Mouse (Mus musculus): ENCODE measurements at regions not wholly inside any gene's neighbourhood (a gene's known extent, or its start where the extent isn't known, plus 50 kb on each side); places are given as distances from the start of the nearest gene placed in this dataset.

- Histone ChIP-seq H3K9ac (no peak overlapping the region; the same call in 1 of the 2 replicates), H3K4me1 (peaks cover 5% of the 10 kb centered on the region; the same call in 1 of the 2 replicates), H3K36me3 (no peaks in the 10 kb centered on the region), H3K27me3 (replicated peaks) (no peaks in the 10 kb centered on the region), H3K27ac (replicated peaks) (no peak overlapping the region), H3K9me3 (no peaks in the 10 kb centered on the region), H3K4me2 (no peak overlapping the region), H3K4me3 (no peak overlapping the region)
- no peak for ATAC-seq (ENCODE audit: extremely low read depth, insufficient number of reproducible peaks, low FRiP score, low TSS enrichment)
- 53% methylated on average over 1 of the region's 1 CpGs for WGBS
These were observed 109.1 kb upstream of the Mef2c start for GRCm38 (mm10) chr13:83394773-83395172.

GRCm38 (mm10) chr13:83399381-83399780, 104.5 kb upstream of the Mef2c start:
- H3K27me3 ChIP-seq (replicated peaks): no peaks in the 10 kb centered on the region
- no peaks in the 10 kb centered on the region for H3K36me3 ChIP-seq
- WGBS: 91% methylated on average over 6 of the region's 6 CpGs
- no peak overlapping the region for H3K27ac ChIP-seq (replicated peaks)
- H3K9ac ChIP-seq: no peak overlapping the region
- no peak for ATAC-seq (ENCODE audit: extremely low read depth, insufficient number of reproducible peaks, low FRiP score, low TSS enrichment)
- H3K9me3 ChIP-seq: no peaks in the 10 kb centered on the region
- no peak overlapping the region for H3K4me3 ChIP-seq
- peaks cover 5% of the 10 kb centered on the region; the same call in 1 of the 2 replicates for H3K4me1 ChIP-seq
- H3K4me2 ChIP-seq: no peak overlapping the region

GRCm38 (mm10) chr13:83439619-83440436, 64.0 kb upstream of the Mef2c start:
- Histone ChIP-seq H3K27ac (replicated peaks) (no peak overlapping the region), H3K9me3 (no peaks in the 10 kb centered on the region), H3K4me1 (no peaks in the 10 kb centered on the region), H3K27me3 (replicated peaks) (no peaks in the 10 kb centered on the region), H3K36me3 (no peaks in the 10 kb centered on the region), H3K4me2 (no peak overlapping the region), H3K4me3 (no peak overlapping the region), H3K9ac (no peak overlapping the region)
- 75% methylated on average over 6 of the region's 6 CpGs for WGBS
- no peak for ATAC-seq (ENCODE audit: extremely low read depth, insufficient number of reproducible peaks, low FRiP score, low TSS enrichment)

GRCm38 (mm10) chr13:83444277-83444676, 59.6 kb upstream of the Mef2c start:
- no peaks in the 10 kb centered on the region for H3K4me1 ChIP-seq
- H3K4me2 ChIP-seq: no peak overlapping the region
- 93% methylated on average over 1 of the region's 1 CpGs for WGBS
- no peak for ATAC-seq (ENCODE audit: extremely low read depth, insufficient number of reproducible peaks, low FRiP score, low TSS enrichment)
- H3K9ac ChIP-seq: no peak overlapping the region
- no peaks in the 10 kb centered on the region for H3K9me3 ChIP-seq
- H3K27me3 ChIP-seq (replicated peaks): no peaks in the 10 kb centered on the region
- no peak overlapping the region for H3K27ac ChIP-seq (replicated peaks)
- H3K4me3 ChIP-seq: no peak overlapping the region
- H3K36me3 ChIP-seq: no peaks in the 10 kb centered on the region

- H3K36me3 ChIP-seq: no peaks in the 10 kb centered on the region
- H3K9ac ChIP-seq: no peak overlapping the region
- no peak overlapping the region for H3K4me3 ChIP-seq
- H3K4me2 ChIP-seq: no peak overlapping the region
- no peaks in the 10 kb centered on the region for H3K9me3 ChIP-seq
- H3K27me3 ChIP-seq (replicated peaks): no peaks in the 10 kb centered on the region
- H3K4me1 ChIP-seq: peaks cover 13% of the 10 kb centered on the region
- H3K27ac ChIP-seq (replicated peaks): peak overlapping the region; percentile 39; the same call in 1 of the 2 replicates
- ATAC-seq (ENCODE audit: extremely low read depth, insufficient number of reproducible peaks, low FRiP score, low TSS enrichment): no peak
These were observed 53.0 kb upstream of the Mef2c start for GRCm38 (mm10) chr13:83450820-83451219.

GRCm38 (mm10) chr13:83452987-83453386, 50.8 kb upstream of the Mef2c start:
- H3K4me3 ChIP-seq: no peak overlapping the region
- H3K27ac ChIP-seq (replicated peaks): no peak overlapping the region
- no peaks in the 10 kb centered on the region for H3K36me3 ChIP-seq
- no peak for ATAC-seq (ENCODE audit: extremely low read depth, insufficient number of reproducible peaks, low FRiP score, low TSS enrichment)
- peaks cover 13% of the 10 kb centered on the region for H3K4me1 ChIP-seq
- H3K27me3 ChIP-seq (replicated peaks): no peaks in the 10 kb centered on the region
- H3K9ac ChIP-seq: no peak overlapping the region
- H3K9me3 ChIP-seq: no peaks in the 10 kb centered on the region
- WGBS: 71% methylated on average over 4 of the region's 4 CpGs
- no peak overlapping the region for H3K4me2 ChIP-seq

All from heart, embryonic 13.5 days (tissue).